Mouse (Mus musculus): ENCODE measurements at regions not wholly inside any gene's neighbourhood (a gene's known extent, or its start where the extent isn't known, plus 50 kb on each side); places are given as distances from the start of the nearest gene placed in this dataset.
A peak's percentile ranks its signal among the peaks of the same experiment; 100 is the strongest.

- peaks cover 7% of the 10 kb centered on the region; the same call in 1 of the 2 replicates for H3K4me1 ChIP-seq
- no peak for ATAC-seq (ENCODE audit: insufficient read depth, low FRiP score, low read depth)
- H3K27me3 ChIP-seq (replicated peaks), result no peaks in the 10 kb centered on the region
- H3K36me3 ChIP-seq, result no peaks in the 10 kb centered on the region
- H3K4me3 ChIP-seq (replicated peaks), result peak overlapping the region; percentile 8; the same call in 1 of the 2 replicates
- H3K4me2 ChIP-seq, result peak overlapping the region; percentile 50
- H3K9ac ChIP-seq, result no peak overlapping the region
- WGBS, result 11% methylated on average over 21 of the region's 21 CpGs
- H3K27ac ChIP-seq, result no peak overlapping the region
- H3K9me3 ChIP-seq, result no peaks in the 10 kb centered on the region
These were observed 52.6 kb upstream of the Cpsf6 start for GRCm38 (mm10) chr10:117432415-117432814.

GRCm38 (mm10) chr10:117431850-117432249, 52.0 kb upstream of the Cpsf6 start:
- Histone ChIP-seq H3K27me3 (replicated peaks) (no peaks in the 10 kb centered on the region), H3K4me3 (replicated peaks) (no peak overlapping the region), H3K4me2 (peak overlapping the region; percentile 50; the same call in 1 of the 2 replicates), H3K9me3 (no peaks in the 10 kb centered on the region), H3K27ac (no peak overlapping the region), H3K9ac (no peak overlapping the region), H3K36me3 (no peaks in the 10 kb centered on the region), H3K4me1 (peaks cover 7% of the 10 kb centered on the region; the same call in 1 of the 2 replicates)
- 61% methylated on average over 12 of the region's 12 CpGs for whole genome bisulfite sequencing
- ATAC-seq (ENCODE audit: insufficient read depth, low FRiP score, low read depth), result no peak

GRCm38 (mm10) chr10:117431086-117431619, 51.3 kb upstream of the Cpsf6 start:
- H3K9me3 ChIP-seq, result no peaks in the 10 kb centered on the region
- H3K9ac ChIP-seq, result no peak overlapping the region
- H3K36me3 ChIP-seq, result no peaks in the 10 kb centered on the region
- no peak for ATAC-seq (ENCODE audit: insufficient read depth, low FRiP score, low read depth)
- no peak overlapping the region for H3K4me2 ChIP-seq
- no peak overlapping the region for H3K4me3 ChIP-seq (replicated peaks)
- 90% methylated on average over 3 of the region's 3 CpGs for WGBS
- peaks cover 7% of the 10 kb centered on the region; the same call in 1 of the 2 replicates for H3K4me1 ChIP-seq
- H3K27me3 ChIP-seq (replicated peaks), result no peaks in the 10 kb centered on the region
- no peak overlapping the region for H3K27ac ChIP-seq

- H3K9me3 ChIP-seq, result no peaks in the 10 kb centered on the region
- no peaks in the 10 kb centered on the region for H3K36me3 ChIP-seq
- 76% methylated on average over 5 of the region's 5 CpGs for WGBS
- H3K27me3 ChIP-seq (replicated peaks), result no peaks in the 10 kb centered on the region
- H3K9ac ChIP-seq, result no peak overlapping the region
- H3K4me3 ChIP-seq (replicated peaks), result no peak overlapping the region
- peaks cover 4% of the 10 kb centered on the region; the same call in 1 of the 2 replicates for H3K4me1 ChIP-seq
- H3K27ac ChIP-seq, result no peak overlapping the region
- H3K4me2 ChIP-seq, result no peak overlapping the region
- ATAC-seq (ENCODE audit: insufficient read depth, low FRiP score, low read depth), result no peak
These were observed 50.5 kb upstream of the Cpsf6 start for GRCm38 (mm10) chr10:117430224-117430884.

GRCm38 (mm10) chr10:117429459-117430183, 49.8 kb upstream of the Cpsf6 start:
- H3K9ac ChIP-seq, result no peak overlapping the region
- H3K4me2 ChIP-seq, result no peak overlapping the region
- H3K4me1 ChIP-seq, result no peaks in the 10 kb centered on the region
- H3K36me3 ChIP-seq, result no peaks in the 10 kb centered on the region
- no peak overlapping the region for H3K27ac ChIP-seq
- no peaks in the 10 kb centered on the region for H3K27me3 ChIP-seq (replicated peaks)
- whole genome bisulfite sequencing, result 88% methylated on average over 19 of the region's 19 CpGs
- H3K9me3 ChIP-seq, result no peaks in the 10 kb centered on the region
- no peak overlapping the region for H3K4me3 ChIP-seq (replicated peaks)
- ATAC-seq (ENCODE audit: insufficient read depth, low FRiP score, low read depth), result no peak
